Mouse (Mus musculus): Measurements from ENCODE around the gene Ankfy1.
"Not testable (repeated sequence)": the region's sequence is repeated elsewhere in the genome, so short reads cannot be mapped to it uniquely, and the experiment has no call there.

Ankfy1 gene

GRCm38 (mm10) chr11:72689551-72690510 lies at the start of gene Ankfy1:
Gene Ankfy1, plus strand, starts transcription at chr11:72690006.
- peak; percentile 89 for DNase-seq (ENCODE audit: low read depth, low spot score)

GRCm38 (mm10) chr11:72642730-72643129 lies 47.1 kb upstream of the Ankfy1 start:
- DNase-seq (ENCODE audit: low read depth, low spot score) = no peak

- DNase-seq (ENCODE audit: low read depth, low spot score) = no peak
Observed at GRCm38 (mm10) chr11:72645386-72645785, 44.4 kb upstream of the Ankfy1 start.

DNA sequence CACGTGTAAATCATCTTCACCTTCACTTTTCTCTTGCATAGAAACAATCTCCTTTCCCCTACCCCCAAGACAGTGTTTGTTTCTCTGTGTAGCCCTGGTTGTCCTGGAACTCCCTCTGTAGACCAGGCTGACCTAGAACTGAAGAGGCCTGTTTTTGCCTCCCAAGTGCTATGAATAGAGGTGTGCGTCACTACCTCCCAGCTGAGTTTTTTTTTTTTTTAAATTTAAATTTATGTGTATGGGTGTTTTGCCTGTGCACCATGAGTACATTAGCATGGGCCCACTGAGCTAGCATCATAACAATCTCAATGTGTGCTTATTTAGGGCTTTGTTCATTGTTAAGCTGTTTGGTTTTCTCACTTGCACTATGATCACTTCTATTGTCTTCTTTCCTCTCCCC lies 39.5 kb upstream of the Ankfy1 start:
- DNase-seq (ENCODE audit: low read depth, low spot score) = no peak

- no peak for DNase-seq (ENCODE audit: low read depth, low spot score)
Observed at GRCm38 (mm10) chr11:72659918-72660317, 29.9 kb upstream of the Ankfy1 start.

GRCm38 (mm10) chr11:72660359-72660758 lies 29.4 kb upstream of the Ankfy1 start:
- DNase-seq (ENCODE audit: low read depth, low spot score) = no peak

DNA sequence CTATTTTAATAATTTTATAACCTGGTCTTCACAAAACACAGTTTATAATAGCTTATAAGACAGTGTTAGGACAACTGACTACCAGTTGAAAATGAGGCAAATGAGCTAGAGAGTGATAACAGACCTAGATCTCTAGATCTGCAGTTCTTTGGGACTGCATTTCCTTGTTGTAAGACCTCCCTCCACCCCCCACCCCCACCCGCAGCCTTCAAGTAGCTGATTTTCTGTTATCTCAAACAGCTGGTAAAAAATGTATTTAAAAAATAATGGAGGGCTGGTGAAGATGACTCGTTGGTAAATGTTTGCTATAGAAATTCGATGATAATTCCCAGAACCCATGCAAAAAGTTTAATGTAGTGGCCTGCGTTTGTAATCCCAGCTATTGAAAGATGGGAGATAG lies 25.2 kb upstream of the Ankfy1 start:
- DNase-seq (ENCODE audit: low read depth, low spot score) = no peak

DNA sequence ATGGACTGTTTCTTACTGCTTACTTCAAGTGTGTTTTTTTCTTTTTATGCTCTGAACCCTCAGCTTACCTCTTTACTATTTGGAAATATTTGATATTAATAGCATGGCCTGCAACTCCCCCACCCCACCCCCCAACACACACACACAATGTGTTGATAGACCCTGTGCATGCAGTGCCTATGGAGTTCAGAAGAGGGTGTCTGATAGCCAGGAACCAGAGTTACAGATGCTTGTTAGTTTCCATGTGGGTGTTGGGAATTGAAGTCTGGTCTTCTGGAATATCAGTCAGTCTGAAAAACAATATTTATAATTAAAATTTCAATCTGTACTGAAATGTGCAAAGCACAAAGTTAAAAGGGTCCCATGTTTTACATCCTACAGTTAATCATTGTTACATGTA lies 19.2 kb upstream of the Ankfy1 start:
- no peak for DNase-seq (ENCODE audit: low read depth, low spot score)

- DNase-seq (ENCODE audit: low read depth, low spot score) = no peak
Observed at GRCm38 (mm10) chr11:72671294-72671988, 18.4 kb upstream of the Ankfy1 start.

DNA sequence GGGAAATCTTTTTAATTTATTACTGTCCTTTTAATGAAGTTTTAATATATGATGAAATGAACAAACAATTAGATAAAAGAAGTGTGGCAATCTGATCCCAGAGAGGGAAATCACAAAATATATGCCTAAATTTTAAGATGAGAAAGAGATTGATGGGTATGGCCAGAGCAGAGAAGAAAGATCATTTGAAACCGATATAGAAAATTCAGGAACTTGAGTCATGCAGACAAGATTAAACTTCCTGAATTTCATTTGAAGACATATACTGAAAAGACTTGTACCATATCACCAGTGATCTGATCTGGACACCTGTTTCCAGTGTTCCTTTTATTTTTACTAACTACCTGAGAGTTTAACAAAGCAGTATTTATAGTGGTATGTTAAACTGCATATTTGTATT lies 17.4 kb upstream of the Ankfy1 start:
- no peak for DNase-seq (ENCODE audit: low read depth, low spot score)

GRCm38 (mm10) chr11:72675280-72675679 lies 14.5 kb upstream of the Ankfy1 start:
- DNase-seq (ENCODE audit: low read depth, low spot score) = peak; percentile 28

GRCm38 (mm10) chr11:72680726-72681125 lies 9.1 kb upstream of the Ankfy1 start:
- no peak for DNase-seq (ENCODE audit: low read depth, low spot score)

DNA sequence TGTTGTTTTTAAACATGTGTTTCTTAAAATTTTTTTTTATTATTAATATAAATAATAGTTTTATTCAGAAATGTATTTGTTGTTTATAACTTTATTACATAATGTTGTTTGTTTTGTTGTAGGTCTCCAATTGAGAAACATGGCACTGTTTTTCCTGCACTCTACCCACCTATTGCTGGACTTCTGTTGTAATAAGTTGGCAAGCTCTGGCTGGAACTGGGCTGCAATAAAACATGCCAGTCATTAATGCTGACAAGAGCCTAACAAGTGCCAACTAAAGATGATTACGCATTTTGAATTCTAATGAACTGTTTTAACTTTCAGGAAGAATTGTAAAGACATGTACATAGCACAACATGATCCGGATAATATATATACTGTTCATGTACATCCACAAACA lies 6.4 kb upstream of the Ankfy1 start:
- no peak for DNase-seq (ENCODE audit: low read depth, low spot score)

- no peak for DNase-seq (ENCODE audit: low read depth, low spot score)
Observed at GRCm38 (mm10) chr11:72686697-72687096, 3.1 kb upstream of the Ankfy1 start.

- DNase-seq (ENCODE audit: low read depth, low spot score) = no peak
Observed at GRCm38 (mm10) chr11:72688242-72688641, 1.6 kb upstream of the Ankfy1 start.

DNA sequence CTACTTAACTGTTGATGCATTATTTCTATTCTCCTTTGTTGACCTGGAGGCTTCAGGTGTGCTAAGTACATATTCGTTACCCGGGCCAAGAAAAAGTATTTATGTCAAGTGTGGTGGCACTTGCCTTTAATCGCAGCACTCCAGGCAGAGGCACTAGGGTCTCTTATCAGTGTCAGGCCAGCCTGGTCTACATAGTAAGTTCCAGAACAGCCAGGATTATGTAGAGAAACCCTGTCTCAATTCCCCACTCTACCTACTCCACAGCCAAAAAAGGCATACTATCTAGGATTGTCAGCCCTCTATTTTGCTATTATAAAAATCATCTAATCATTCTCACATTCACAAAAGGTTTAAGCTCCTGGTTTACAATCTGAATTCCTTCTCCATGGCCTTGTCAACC lies 691 bp upstream of the Ankfy1 start:
- no peak for DNase-seq (ENCODE audit: low read depth, low spot score)

DNA sequence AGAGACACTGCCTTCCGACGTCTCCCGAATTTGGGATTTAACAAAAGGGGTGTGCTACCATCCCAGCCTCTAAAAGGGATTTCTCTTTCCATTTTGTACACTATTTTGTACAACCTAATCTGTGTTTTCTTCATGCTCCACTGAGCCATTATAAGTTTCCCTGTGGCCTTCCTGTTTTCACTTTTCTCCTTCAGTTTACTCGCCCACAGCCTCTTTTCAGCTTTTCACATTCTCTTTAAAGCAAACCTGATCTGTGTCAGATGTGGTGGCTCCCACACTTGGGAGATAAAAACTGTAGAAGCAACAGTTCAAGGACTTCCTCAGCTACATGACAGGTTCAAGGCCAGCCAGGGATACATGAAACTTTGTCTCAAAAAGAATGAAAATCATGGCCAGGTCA lies 2.5 kb downstream of the Ankfy1 start:
- no peak for DNase-seq (ENCODE audit: low read depth, low spot score)

GRCm38 (mm10) chr11:72695025-72695424 lies 5.2 kb downstream of the Ankfy1 start:
- no peak for DNase-seq (ENCODE audit: low read depth, low spot score)

DNA sequence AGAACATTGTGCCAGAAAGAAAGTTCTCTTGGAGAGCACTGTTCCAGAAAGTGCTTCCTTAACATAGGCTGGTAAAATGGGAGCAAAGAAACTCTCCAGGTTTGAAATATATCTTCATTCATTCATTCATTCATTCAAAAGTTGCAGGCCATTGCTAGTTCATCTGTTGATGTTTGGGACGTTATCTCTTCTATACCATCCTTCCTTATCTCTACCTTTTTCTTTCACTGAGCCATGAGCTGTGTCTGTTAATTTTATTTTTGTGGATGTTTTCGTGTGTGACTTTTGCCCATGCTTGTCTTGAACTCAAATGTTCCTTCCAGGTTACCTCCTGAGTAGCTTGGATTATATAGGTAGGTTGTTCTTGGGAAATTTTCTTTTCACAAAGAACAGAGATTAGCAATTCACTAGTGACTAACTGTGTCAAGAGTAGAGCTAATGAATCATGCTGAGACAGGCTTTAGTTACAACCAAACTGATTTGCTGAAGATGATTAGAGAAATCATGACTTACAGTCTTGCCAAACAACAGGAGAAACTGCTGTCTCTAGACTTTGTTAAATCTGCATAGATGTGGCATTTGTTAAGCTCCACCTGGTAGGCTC lies 6.7 kb downstream of the Ankfy1 start:
- no peak for DNase-seq (ENCODE audit: low read depth, low spot score)

DNA sequence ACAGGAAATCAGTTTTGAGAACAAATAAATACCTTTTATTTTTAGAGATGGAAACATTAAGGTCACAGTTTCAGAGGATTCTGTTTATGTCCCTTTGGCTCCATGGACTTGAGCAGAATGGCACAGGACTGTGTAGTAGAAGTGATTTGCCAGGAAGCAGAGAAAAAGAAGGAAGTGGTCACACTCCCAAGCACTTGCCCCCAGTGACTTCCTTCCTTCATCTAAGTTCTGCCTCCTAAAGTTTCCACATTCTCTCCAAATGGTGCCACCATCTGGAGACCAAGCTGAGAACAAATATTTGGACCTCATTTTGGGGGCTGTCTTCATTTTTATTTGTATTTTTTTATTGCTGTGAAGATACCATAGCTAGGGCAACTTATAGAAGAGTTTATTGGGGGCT lies 7.5 kb downstream of the Ankfy1 start:
- no peak for DNase-seq (ENCODE audit: low read depth, low spot score)

GRCm38 (mm10) chr11:72705111-72705510 lies 15.3 kb downstream of the Ankfy1 start:
- DNase-seq (ENCODE audit: low read depth, low spot score) = not testable (repeated sequence)

DNA sequence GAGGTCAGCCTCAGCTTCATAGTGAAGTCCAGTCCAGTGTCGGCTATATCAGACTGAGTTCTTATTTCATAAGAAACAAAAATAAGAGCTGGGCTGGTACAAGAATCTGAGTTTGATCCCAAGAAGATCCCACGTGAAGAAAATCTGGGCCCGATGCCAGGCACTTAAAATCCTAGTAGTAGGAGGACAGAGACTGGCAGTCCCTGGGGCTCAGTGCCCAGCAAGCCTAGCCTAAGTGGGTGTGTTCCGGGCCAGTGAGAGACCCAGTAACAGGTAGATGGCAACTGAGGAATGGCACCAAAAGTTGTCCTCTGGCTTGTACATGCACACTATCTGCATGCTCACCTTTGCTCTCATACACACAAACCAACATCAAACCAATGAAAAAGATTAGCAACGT lies 22.9 kb downstream of the Ankfy1 start:
- DNase-seq (ENCODE audit: low read depth, low spot score) = no peak

Measured in retina, adult 2 months (tissue).